Mouse (Mus musculus): ENCODE data around the gene Sun2. TPM values are rescaled to one million over a fixed set of nuclear protein-coding genes. Genes with fewer than 3 reads are reported as not detected.
A peak's percentile ranks its signal among the peaks of the same experiment; 100 is the strongest.

Gene Sun2
- total and polyA plus RNA-seq, 3 experiments, result 57.9 to 96.7 (median 83.3) TPM

DNA sequence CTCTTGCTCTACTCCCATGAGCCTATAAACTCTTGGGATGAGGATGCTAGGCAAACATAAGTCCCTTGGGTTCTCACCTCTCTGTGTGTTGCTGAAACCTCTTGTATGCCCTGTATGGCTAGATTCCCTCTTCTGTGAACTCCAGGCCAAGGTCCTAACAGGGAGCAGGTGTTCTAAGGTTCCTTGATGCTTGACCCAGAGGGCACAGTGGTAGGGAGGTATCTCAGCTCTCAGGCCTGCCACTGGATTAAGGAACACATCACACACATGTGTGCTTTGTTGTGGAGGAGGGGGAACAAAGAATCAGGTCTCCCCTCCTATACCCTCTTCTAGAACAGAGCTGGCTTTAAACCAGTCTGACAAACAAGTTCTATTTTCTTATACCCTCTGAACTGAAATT lies 35.4 kb upstream of the Sun2 start, which contains the start of gene Dnal4:
Gene Dnal4, minus strand, starts transcription at position 101 of the 400 bp plus-strand sequence.
- H3K9ac ChIP-seq (ENCODE audit: low read depth, low read length), result no peak within 1 kb of the TSS
- no peaks in the 10 kb centered on the region for H3K79me2 ChIP-seq (replicated peaks; ENCODE audit: control insufficient read depth, insufficient read depth, low read length)
- no peak within 1 kb of the TSS for H3K27ac ChIP-seq
- H3K27me3 ChIP-seq (ENCODE audit: control insufficient read depth, insufficient read depth, low read length), result no peaks in the 10 kb centered on the region
- TF ChIP-seq CTCF (IDR thresholded peaks at IDR 0.05) (no peak), EP300 (IDR thresholded peaks at IDR 0.05; ENCODE audit: insufficient read depth, low read depth, low read length) (no peak), POLR2A (IDR thresholded peaks at IDR 0.05; ENCODE audit: insufficient read depth, low read depth, low read length) (no peak)
- DNase-seq, result no peak
- H3K36me3 ChIP-seq (ENCODE audit: control insufficient read depth, insufficient read depth, low read length), result no peaks in the 10 kb centered on the region
- no peaks in the 10 kb centered on the region; the same call in 1 of the 2 replicates for H3K4me1 ChIP-seq (ENCODE audit: control insufficient read depth, insufficient read depth, low read length)
- no peak within 1 kb of the TSS for H3K4me3 ChIP-seq
- intact Hi-C loops (cut with DNase I), result no loop called here

GRCm38 (mm10) chr15:79775662-79776061 lies 33.3 kb upstream of the Sun2 start:
- WGBS, result 59% methylated on average over 7 of the region's 7 CpGs
- Histone ChIP-seq H3K79me2 (replicated peaks; ENCODE audit: control insufficient read depth, insufficient read depth, low read length) (peaks cover 3% of the 10 kb centered on the region), H3K4me3 (no peak overlapping the region), H3K9ac (ENCODE audit: low read depth, low read length) (no peak overlapping the region), H3K27ac (no peak overlapping the region), H3K36me3 (ENCODE audit: control insufficient read depth, insufficient read depth, low read length) (no peaks in the 10 kb centered on the region), H3K4me1 (ENCODE audit: control insufficient read depth, insufficient read depth, low read length) (no peaks in the 10 kb centered on the region; the same call in 1 of the 2 replicates), H3K27me3 (ENCODE audit: control insufficient read depth, insufficient read depth, low read length) (no peaks in the 10 kb centered on the region)
- intact Hi-C loops (cut with DNase I), result loop anchor here (2.0 kb wide), 1 partner anchor 59 kb away; the partner anchor contains the start of genes Cbx6 and Npcd
- TF ChIP-seq CTCF (IDR thresholded peaks at IDR 0.05), result no peak
- no peak for TF ChIP-seq POLR2A (IDR thresholded peaks at IDR 0.05; ENCODE audit: insufficient read depth, low read depth, low read length)
- no peak for TF ChIP-seq EP300 (IDR thresholded peaks at IDR 0.05; ENCODE audit: insufficient read depth, low read depth, low read length)
- DNase-seq, result no peak

- H3K27ac ChIP-seq, result peak overlapping the region; percentile 85
- peaks cover 8% of the 10 kb centered on the region for H3K4me1 ChIP-seq (ENCODE audit: control insufficient read depth, insufficient read depth, low read length)
- intact Hi-C loops (cut with DNase I), result loop anchor here (2.0 kb wide), 1 partner anchor 60 kb away; the partner anchor contains the start of genes Cbx6 and Npcd
- H3K79me2 ChIP-seq (replicated peaks; ENCODE audit: control insufficient read depth, insufficient read depth, low read length), result peaks cover 3% of the 10 kb centered on the region
- under 1% methylated on average over 50 of the region's 50 CpGs for WGBS
- peak; percentile 94 to 97 for DNase-seq
- TF ChIP-seq CTCF (IDR thresholded peaks at IDR 0.05) (no peak), EP300 (IDR thresholded peaks at IDR 0.05; ENCODE audit: insufficient read depth, low read depth, low read length) (peak; percentile 44; the same call in 1 of the 2 replicates), POLR2A (IDR thresholded peaks at IDR 0.05; ENCODE audit: insufficient read depth, low read depth, low read length) (peak; percentile 76)
- peak overlapping the region; percentile 79 for H3K4me3 ChIP-seq
- H3K9ac ChIP-seq (ENCODE audit: low read depth, low read length), result peak overlapping the region; percentile 71
- H3K36me3 ChIP-seq (ENCODE audit: control insufficient read depth, insufficient read depth, low read length), result no peaks in the 10 kb centered on the region
- H3K27me3 ChIP-seq (ENCODE audit: control insufficient read depth, insufficient read depth, low read length), result no peaks in the 10 kb centered on the region
These were observed 32.0 kb upstream of the Sun2 start for GRCm38 (mm10) chr15:79774117-79775027.

DNA sequence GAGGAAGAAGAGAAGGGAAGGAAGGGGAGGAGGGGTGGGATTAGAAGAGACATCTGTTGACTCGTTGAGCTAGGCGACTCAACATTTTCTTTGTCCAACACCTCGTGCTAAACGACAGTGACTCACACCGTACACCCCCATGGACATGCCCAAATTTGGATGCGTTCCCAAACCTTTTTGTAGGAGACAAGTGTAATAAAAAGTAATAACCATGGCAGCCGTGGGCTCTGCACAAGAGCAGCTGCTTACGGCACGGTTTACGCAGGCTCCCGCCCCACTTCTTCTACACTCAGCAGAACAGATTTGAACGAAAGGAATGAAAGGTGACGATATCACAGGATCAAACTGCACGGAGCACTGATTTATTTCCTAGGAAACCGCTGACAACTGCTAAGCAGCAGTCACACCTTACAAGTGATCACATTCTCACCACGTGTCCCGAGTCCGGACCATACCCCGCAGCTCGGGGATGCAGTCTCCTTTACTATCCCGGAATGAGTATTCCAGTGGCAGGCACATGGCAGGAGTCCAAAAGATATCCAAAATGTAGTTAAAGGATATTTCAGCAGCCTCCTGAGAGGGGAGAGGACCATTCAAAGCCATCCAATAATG lies 28.4 kb upstream of the Sun2 start:
- Histone ChIP-seq H3K27ac (no peak overlapping the region), H3K4me1 (ENCODE audit: control insufficient read depth, insufficient read depth, low read length) (peaks cover 21% of the 10 kb centered on the region), H3K4me3 (no peak overlapping the region), H3K9ac (ENCODE audit: low read depth, low read length) (no peak overlapping the region), H3K27me3 (ENCODE audit: control insufficient read depth, insufficient read depth, low read length) (no peaks in the 10 kb centered on the region), H3K36me3 (ENCODE audit: control insufficient read depth, insufficient read depth, low read length) (no peaks in the 10 kb centered on the region), H3K79me2 (replicated peaks; ENCODE audit: control insufficient read depth, insufficient read depth, low read length) (peaks cover 3% of the 10 kb centered on the region)
- no peak for TF ChIP-seq CTCF (IDR thresholded peaks at IDR 0.05)
- TF ChIP-seq EP300 (IDR thresholded peaks at IDR 0.05; ENCODE audit: insufficient read depth, low read depth, low read length), result no peak
- no peak for TF ChIP-seq POLR2A (IDR thresholded peaks at IDR 0.05; ENCODE audit: insufficient read depth, low read depth, low read length)
- WGBS, result 50% methylated on average over 21 of the region's 21 CpGs
- DNase-seq, result no peak
- intact Hi-C loops (cut with DNase I), result no loop called here

GRCm38 (mm10) chr15:79768302-79768701 lies 26.0 kb upstream of the Sun2 start:
- Histone ChIP-seq H3K27ac (peak overlapping the region; percentile 75), H3K27me3 (ENCODE audit: control insufficient read depth, insufficient read depth, low read length) (no peaks in the 10 kb centered on the region), H3K9ac (ENCODE audit: low read depth, low read length) (0 out of 2 replicates have a peak overlapping the region, but pooled peaks have one; percentile 13), H3K4me1 (ENCODE audit: control insufficient read depth, insufficient read depth, low read length) (peaks cover 27% of the 10 kb centered on the region), H3K79me2 (replicated peaks; ENCODE audit: control insufficient read depth, insufficient read depth, low read length) (peaks cover 3% of the 10 kb centered on the region), H3K4me3 (no peak overlapping the region), H3K36me3 (ENCODE audit: control insufficient read depth, insufficient read depth, low read length) (no peaks in the 10 kb centered on the region)
- TF ChIP-seq CTCF (IDR thresholded peaks at IDR 0.05) (no peak), POLR2A (IDR thresholded peaks at IDR 0.05; ENCODE audit: insufficient read depth, low read depth, low read length) (no peak), EP300 (IDR thresholded peaks at IDR 0.05; ENCODE audit: insufficient read depth, low read depth, low read length) (no peak)
- DNase-seq, result no peak
- intact Hi-C loops (cut with DNase I), result no loop called here
- 28% methylated on average over 6 of the region's 6 CpGs for WGBS

Data from heart, adult 2 months (tissue).